Mouse (Mus musculus) spleen, adult 2 months (tissue): Measurements from ENCODE around the gene Tsc22d1.

Experiments
- CTCF ChIP-seq: fragments of 200-500 bp; IDR thresholded peaks from 2 replicates; pipeline ENCODE4 v1.5.1; 2011; ENCODE audit warnings: mild to moderate bottlenecking, inconsistent platforms; ENCODE audit not compliant: insufficient read depth, insufficient read length, insufficient replicate concordance; ENCODE audit errors: extremely low read depth
- POLR2A ChIP-seq: fragments of 200-500 bp; IDR thresholded peaks from 2 replicates; pipeline ENCODE4 v1.6.1; 2011; ENCODE audit warnings: low read depth, low read length, inconsistent platforms

DNA sequence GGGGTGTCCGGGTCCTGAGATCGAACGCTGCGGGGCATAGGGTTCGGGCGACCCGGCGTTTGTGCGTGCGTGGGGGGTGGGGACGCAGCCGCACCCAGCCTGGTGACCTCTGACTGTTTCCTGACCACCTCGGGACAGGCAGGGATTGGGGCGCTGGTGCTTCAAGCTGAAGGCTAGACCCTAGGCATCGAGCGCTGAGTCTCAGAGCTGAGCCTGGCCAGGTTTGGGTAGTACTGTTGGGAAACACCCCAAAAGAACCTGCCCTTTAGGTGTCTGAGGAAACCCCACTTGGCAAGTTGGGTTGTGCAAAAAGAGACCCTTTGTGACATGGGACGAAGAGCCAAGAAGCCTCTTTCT, 142.1 kb downstream of the Tsc22d1 start, which contains the start of gene Serp2:
- no peak for TF ChIP-seq POLR2A
- TF ChIP-seq CTCF = no peak
